Mouse (Mus musculus) kidney, adult 11 months (tissue): ENCODE data around the gene Pdk3.

ENCODE experiments used
- DNase-seq: peaks from one replicate; pipeline ENCODE4 v3.0.0; 2022

The Pdk3 gene

GRCm38 (mm10) chrX:93831561-93832336 is at the start of gene Pdk3:
Gene Pdk3 (minus strand): TSS chrX:93832201.
- peak; percentile 84 for DNase-seq

- no peak for DNase-seq
These were observed 45.6 kb upstream of the Pdk3 start for GRCm38 (mm10) chrX:93877634-93878016.

GRCm38 (mm10) chrX:93876981-93877633 is 45.1 kb upstream of the Pdk3 start:
- DNase-seq, result no peak

DNA sequence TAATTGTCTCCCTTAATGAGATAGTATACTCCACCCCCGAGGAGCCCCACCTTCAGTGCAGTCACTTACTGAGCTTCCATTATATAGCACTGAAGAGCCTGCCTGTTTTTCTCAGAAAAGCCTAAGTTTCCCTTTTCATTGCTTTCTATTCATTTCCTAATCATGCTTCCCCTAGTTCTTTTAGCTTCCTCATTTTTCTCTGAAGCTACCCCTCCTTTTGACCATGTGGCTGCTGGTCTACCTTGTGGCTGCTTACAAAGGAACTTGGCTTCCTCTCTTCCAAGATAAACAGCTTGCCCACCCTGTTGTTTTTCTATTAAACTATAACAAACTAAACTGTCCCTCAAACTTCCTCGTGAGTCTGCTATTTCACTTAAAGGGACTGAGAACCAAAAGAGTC is 31.4 kb upstream of the Pdk3 start:
- DNase-seq, result no peak

- no peak for DNase-seq
These were observed 30.6 kb upstream of the Pdk3 start for GRCm38 (mm10) chrX:93862525-93863086.

GRCm38 (mm10) chrX:93857756-93858155 is 25.8 kb upstream of the Pdk3 start:
- DNase-seq, result peak; percentile 42

- DNase-seq, result no peak
These were observed 410 bp upstream of the Pdk3 start for GRCm38 (mm10) chrX:93832337-93832884.

- no peak for DNase-seq
These were observed 6.2 kb downstream of the Pdk3 start for GRCm38 (mm10) chrX:93825787-93826186.

- DNase-seq, result no peak
These were observed 24.0 kb downstream of the Pdk3 start for GRCm38 (mm10) chrX:93808040-93808439.

DNA sequence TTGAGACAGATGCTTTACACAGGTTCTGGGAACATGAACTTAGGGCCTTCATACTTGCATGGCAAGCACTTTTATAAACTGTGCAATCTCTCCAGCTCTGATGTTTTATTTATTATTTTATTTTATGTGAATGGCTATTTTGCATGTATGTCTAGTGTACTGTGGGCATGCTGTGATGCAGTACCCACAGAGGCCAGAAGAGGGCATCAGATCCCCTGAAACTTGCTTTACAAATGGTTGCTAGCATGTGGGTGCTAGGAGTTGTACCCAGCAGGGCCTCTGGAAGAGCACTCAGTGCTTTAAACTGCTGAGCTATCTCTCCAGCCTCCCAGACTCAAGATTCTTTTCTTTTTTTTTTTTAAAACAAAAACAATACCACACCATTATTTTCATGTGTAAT is 38.8 kb downstream of the Pdk3 start:
- peak; percentile 16 for DNase-seq

- DNase-seq, result no peak
These were observed 42.4 kb downstream of the Pdk3 start for GRCm38 (mm10) chrX:93789562-93789961.

DNA sequence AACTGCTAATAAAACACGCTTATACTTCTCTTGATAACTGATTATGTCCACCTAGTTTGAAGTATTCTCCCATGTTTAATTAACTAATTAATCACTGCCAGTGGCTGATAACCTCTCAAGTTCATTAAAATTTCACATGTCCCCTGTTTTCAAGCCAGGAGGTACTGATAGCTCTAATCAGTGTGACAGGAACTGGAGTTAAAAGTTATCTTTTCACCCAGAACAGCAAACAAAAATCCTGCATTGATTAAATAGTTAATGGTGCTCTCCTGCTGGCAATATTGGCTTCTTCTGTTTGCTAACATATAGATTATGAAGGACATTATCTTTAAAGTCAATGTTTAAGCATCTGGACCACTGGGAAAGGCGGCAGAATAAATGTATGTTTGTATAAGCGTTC is 71.2 kb downstream of the Pdk3 start:
- no peak for DNase-seq

GRCm38 (mm10) chrX:93756867-93757455 is 75.0 kb downstream of the Pdk3 start:
- DNase-seq, result no peak

DNA sequence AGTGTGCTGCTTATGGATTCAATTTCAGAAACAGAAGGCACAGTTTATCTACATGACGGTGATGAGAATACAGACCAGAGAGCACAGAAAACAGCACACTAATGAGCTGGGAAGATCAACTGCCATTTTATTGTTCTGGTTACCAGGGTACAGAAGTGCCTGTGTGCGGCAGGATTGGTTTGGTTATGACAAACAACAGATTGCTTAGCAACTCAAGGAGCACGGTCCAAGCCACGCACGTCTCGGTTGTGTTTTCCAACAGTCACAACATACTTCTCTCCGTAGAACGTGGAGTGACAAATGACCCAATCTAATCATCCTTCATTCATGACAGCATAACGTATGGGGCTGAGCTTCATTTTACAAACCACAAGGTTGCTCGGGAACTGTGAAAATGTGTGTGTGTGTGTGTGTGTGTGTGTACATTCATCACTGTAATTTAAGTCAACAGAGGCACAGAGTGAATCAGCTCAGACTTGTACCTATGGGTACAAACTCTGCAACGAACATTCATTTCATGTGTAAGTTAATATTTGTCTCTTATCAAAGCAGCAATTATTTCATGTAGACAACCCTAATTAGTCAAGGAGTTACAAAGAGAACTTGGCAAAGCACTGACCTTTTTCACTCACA is 76.7 kb downstream of the Pdk3 start:
- DNase-seq, result no peak

DNA sequence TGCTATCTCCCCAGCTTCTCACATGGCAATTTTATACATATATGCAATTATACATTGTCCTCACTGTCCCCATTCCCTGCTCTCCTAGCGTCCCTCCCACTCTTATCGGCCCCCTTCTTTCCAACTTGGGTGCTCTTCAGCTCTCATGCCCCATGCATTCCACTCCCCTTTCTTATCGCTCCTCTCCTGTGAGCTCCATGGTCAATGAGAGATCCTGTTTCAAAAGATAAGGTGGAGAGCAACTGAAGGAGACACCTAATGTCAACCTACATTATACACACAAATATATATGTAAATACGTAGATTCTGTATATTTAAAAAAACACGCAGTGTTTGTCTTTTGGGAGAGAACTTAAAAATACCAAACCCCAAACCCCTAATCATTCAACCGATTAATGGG is 81.4 kb downstream of the Pdk3 start:
- DNase-seq, result no peak

- no peak for DNase-seq
These were observed 82.8 kb downstream of the Pdk3 start for GRCm38 (mm10) chrX:93749165-93749564.

DNA sequence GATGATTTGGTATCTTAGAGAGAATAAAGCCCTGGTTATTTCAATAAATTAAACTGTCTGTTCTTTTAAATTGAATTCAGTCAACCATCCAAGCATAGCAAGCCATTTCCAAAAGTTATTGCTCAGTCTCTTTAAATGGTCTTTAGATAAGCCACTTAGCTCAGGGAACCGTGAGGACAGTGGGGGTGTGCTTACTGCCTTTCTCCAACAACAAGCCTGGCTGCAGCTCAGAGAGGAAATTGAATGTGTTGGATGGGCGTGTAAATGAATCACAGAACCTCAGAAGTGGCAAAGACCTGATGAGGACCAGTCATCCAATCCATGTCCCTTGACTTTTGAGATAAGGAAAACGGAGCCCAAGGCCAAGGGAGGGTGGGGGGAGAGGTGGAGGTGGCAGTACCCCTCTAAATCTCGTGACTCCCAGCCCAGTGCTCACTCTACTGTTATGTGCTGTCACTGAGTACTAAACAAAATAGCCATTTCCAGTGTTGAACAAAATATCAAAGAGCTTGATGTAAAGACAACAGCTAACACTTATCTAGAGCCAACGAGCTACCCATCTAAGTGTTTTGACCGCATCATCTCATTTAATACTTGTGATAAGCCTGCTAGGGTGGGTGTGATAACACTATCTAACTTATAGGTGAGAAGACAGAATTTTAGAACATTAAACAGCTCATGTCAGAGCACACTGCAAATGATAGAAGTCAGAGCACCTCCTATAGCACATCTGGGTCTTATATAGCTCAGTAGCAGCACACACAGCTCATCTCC is 98.8 kb downstream of the Pdk3 start:
- DNase-seq, result no peak

- no peak for DNase-seq
These were observed 99.6 kb downstream of the Pdk3 start for GRCm38 (mm10) chrX:93732407-93732806.

- DNase-seq, result no peak
These were observed 101.1 kb downstream of the Pdk3 start for GRCm38 (mm10) chrX:93730854-93731253.

GRCm38 (mm10) chrX:93729529-93729928 is 102.5 kb downstream of the Pdk3 start:
- DNase-seq, result no peak
